Mouse (Mus musculus): Measurements from ENCODE around the gene Tbrg1.

The Tbrg1 gene

DNA sequence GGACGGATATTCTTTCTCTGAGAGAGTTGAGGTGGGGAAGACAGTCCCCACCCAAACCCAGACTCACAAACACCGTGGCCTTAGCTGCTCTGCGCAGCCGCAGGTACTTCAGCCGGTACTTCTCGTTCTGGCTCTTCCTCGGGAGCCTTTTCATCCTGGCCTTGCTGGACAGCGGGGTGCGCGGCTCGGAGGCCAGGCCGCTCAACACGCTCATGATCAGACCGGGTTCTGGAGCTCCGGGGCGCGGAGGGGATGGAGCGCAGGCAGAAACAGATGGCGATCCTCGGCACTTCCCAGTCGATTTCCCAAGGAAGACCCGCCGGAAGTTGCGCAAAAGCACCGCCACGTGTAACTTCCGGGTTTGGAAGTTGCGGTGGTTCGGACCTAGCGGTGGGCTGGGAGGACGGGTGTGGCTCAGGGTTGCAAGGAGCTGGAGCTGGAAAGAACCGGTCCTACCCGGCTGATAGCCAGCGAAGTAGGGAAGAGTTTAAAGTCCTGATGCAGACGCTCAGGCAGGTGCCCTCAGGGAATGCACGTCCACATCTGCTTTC lies at the start of gene Tbrg1:
Tbrg1 (minus strand) TSS at position 382 of the 551 bp plus-strand sequence.
- in situ Hi-C loops (cut with MboI; ENCODE audit: low sequenced_read_pairs): no loop called here

DNA sequence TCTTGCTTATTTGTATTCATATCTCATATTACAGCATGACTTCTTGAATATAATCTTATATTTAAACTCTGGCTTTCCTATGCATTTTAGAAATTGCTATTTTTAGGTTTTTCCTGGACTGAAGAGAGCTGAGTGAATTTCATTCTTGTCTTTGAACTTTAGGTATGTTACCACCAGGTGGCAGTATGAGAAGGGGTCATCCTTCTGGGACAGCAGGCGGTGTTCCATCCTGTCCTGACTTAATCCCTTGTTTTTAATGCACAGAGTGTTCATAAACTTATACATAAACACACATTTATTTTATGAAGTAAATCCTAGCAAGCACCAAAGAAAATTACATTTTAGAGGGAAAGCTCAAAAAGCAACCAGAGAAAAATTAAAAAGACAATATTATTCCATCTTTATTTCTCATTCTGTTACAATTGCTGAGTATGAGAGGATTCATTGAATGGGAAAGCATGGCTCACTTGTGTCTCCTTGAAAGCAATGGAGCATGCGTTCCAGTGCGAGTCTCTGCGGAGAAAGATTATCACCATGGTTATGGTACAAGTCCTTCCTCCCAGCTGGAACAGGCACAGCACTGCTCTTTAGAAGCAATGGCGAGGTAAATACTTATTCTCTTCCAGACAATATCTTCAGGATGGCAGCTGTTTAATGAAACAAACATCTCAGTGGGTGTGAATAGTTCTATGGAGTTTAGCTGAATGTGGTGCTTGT lies 33.0 kb upstream of the Tbrg1 start:
- in situ Hi-C loops (cut with MboI; ENCODE audit: low sequenced_read_pairs): loop anchor here (10.0 kb wide), 1 partner anchor 235 kb away; no protein-coding TSS in a partner anchor

DNA sequence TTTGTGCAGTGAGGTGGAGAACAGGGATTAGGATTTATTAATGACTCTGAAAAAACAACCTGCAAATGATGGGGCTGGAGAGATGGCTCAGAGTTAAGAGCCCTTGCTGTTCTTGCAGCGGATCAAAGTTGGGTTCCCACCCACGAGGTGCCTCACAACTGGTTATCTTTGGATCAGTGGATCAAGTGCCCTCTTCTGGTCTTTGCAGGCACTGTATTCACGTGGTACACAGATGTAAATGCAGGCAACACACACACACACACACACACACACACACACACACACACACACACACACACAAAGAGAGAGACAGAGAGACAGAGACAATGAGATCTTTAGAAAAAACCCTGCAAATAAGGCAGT lies 30.8 kb upstream of the Tbrg1 start:
- in situ Hi-C loops (cut with MboI; ENCODE audit: low sequenced_read_pairs): no loop called here

DNA sequence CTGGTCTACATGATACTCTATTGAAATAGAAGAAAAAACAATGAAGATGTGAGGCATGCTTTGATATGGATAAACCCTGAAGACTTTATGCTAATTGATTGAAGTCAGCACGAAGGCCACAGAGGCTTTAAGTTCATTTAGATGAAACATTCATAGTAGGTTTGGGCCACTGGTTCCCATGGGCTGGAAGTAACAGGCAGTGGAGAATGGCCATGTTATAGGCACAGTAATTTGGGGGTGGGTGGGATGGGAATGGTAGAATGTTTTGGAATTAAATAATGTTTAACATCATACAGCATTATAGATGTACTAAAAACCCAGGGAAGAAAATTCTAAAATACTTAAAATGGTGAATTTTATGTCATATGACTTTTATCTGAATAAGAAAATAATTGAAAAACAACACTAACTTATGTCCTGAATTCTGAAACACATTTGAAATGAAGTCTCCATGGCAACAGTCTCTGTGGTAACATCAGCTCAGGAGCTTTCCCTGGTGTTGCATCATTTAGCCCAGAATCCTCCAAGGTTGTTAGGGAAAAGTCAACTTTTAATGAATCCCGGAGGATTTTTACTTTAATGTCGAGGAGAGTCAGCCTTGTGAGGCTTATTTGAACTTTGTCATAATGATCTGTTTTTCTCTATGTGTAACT lies 30.3 kb upstream of the Tbrg1 start:
- in situ Hi-C loops (cut with MboI; ENCODE audit: low sequenced_read_pairs): no loop called here

DNA sequence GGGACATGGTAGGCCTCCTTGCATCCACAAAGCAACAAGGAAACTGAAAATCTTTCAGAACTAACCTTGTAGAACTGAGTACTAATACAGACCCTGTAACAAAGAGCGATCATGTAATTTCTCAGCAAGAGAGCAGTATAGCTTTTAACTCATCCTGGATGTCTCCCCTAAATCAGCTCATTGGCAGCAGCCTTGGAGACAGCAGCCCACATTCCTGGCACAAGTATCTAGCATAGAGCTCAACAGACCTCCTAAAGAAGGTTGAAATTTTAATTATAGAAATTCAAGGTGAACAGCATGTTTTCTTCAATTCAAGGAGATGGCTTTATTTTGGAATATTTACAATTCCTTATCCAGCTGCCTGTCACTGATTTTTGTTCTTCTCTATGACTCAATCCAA lies 24.0 kb upstream of the Tbrg1 start:
- in situ Hi-C loops (cut with MboI; ENCODE audit: low sequenced_read_pairs): no loop called here

DNA sequence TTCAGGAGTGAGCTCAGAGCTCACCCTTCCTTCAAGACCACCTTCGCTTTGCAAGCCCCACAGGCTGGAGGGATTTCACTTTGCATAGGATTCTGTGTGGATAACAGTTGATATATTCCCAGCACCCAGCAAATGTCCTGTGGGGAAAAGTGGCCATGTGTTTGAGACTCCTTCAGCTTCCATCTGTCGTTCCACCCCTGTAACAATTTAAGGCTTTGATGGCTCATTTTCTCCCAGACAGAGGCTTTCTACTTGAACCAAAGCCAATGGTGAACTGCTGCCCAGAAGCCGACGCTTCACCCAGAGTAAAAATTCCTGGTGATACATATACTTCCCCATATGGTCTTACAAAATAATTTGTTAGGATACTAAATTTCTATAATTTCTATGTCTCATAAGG lies 18.2 kb upstream of the Tbrg1 start:
- in situ Hi-C loops (cut with MboI; ENCODE audit: low sequenced_read_pairs): no loop called here

DNA sequence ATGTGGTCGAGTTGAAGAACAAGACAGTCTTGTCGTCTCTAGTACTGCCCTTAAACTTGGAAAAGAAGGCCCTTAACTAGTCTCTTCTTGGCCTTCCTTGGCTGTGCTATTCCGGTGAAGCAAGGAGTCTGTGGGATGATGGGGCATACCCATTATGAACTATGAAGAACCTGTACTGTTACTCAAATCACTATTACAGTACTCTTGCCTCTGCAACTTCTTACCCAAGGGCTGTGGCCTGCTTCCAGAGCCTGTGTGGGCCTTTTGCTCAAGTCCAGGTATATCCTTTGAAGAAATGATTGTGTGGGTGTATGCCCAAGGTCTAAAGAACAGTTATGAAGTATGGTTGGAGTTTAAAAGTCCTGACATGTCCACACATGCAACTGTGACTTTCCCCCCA lies 13.1 kb upstream of the Tbrg1 start:
- in situ Hi-C loops (cut with MboI; ENCODE audit: low sequenced_read_pairs): no loop called here

DNA sequence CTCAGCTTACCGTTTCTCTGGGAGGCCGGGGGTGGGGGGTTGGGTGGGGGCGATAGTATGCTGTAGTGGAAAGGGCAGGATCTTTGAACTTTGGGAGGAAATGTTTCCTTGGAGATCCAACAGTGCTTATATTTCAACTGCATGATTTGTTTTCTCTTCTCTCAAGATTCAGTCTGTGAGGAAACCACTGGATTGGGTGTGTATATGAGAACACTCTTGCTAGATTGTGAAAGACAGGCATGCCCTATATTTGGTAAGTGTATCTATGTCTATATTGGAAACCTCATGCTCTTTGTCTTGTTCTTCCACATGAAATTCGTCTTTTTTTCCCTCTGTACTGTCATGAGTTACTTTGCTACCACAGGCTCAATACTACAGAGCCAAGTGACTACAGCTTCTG lies 12.6 kb upstream of the Tbrg1 start:
- in situ Hi-C loops (cut with MboI; ENCODE audit: low sequenced_read_pairs): no loop called here

DNA sequence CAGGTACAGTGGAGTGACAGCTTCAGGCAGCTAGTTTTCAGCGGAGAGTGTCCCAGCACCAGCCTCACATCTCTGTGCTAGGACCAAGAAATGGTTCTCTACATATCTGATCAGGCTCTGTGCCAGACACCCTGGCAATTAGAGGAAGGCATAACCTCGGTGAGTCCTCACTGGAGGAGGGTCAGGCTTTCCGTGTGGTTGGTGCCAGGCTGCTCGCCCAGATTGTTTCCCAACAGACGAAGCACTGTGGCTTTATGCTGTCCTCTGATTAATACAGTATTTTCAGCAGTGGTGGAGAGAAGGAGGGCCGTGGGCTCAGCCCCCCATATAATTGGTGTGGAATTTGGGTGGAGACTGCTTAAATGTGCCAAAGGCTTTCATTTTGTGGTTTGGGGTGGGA lies 12.0 kb upstream of the Tbrg1 start, which contains the start of gene Panx3:
Panx3 (minus strand) TSS at position 121 of the 400 bp plus-strand sequence.
- in situ Hi-C loops (cut with MboI; ENCODE audit: low sequenced_read_pairs): no loop called here

DNA sequence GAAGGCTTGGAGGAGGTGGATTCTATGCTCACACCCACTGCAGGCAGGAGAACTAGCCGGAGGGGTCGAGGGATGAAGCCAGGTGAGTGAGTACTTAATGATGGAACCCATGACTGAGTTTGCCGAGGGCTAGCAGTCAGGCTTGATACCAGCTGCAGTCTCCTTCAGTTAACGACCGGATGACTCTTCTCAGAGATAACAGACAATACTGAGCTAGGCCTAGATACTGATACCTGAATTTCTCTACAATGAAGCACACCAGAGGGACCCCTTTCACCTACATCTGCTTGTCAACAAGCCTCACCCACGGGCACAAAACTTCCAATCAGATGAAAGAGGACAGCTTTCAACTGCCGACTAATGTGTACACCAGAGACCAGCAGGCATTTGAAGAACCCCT lies 8.9 kb upstream of the Tbrg1 start:
- in situ Hi-C loops (cut with MboI; ENCODE audit: low sequenced_read_pairs): no loop called here

DNA sequence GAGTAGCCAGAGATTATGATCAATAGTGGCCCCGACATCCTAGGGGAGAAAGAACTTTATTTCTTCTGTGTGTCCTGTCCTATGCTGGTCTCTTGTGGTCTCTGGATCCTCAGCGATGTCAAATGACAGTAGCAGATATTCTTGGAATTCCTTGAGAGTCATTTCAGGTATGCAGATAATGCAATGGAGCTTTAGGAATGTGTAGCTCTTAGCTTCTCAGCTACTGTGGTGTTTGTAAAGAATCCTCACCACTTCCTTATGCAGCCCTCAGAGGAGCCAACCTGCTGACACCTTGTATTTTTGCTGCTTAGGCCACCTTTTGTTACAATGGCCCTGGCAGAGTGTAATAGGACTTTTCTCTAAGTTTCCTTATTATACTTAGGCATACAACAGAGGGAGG lies 7.5 kb upstream of the Tbrg1 start:
- in situ Hi-C loops (cut with MboI; ENCODE audit: low sequenced_read_pairs): no loop called here

DNA sequence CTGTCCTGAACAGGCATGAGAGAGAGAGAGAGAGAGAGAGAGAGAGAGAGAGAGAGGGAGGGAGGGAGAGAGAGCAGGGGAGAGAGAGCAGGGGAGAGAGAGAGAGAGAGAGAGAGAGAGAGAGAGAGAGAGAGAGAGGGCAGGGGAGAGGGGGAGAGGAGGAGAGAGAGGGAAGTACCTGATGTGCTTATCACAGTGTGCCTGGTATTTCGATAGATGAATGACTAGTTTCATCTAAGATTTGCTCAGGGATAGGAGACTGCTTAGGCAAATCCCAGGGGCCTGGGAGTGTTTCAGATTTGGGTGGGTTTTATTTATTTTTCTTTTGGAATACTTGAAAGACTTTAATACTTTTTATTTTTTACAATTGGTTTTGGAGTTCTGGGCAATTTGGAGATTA lies 6.1 kb upstream of the Tbrg1 start:
- in situ Hi-C loops (cut with MboI; ENCODE audit: low sequenced_read_pairs): no loop called here

DNA sequence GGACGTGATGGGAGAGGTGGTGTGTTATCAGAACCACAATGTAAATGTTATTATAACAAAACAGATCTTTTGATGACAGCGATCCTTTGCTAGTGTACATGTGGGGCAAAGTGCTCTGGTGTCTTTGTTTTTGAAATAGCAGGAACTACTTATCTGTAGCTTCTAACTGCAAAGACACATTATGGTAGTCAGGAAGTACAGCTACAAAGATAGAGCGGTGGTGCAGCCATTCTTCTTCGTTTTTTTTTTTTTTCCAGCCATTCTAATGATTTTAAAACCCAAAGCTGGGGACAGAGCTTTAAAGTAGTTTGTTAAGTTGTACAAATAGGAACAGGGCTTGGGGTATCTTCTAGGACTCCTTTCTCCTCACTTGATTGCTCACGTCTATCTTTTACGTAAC lies 2.3 kb upstream of the Tbrg1 start:
- in situ Hi-C loops (cut with MboI; ENCODE audit: low sequenced_read_pairs): no loop called here

DNA sequence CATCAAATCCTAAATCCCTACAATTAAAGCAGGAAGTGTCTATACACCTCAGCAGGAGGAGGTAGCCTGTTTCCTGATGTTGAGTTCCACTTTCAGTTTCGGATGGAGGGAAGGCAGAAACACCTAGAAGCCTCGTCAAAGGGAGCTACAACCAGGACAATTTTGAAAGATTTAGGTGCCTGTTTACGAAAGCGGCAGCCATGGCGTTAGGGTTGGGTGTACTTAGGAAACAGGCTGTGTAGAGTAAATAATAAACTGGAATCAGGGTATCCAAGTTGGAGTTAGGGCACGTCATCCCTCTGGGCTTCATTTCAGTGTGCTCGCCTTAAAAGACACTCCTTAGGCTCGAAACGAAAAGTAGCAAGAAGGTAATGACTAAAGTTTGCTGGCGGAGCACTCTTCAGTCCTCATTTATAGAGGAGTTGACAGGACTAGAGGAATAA lies 652 bp downstream of the Tbrg1 start:
- in situ Hi-C loops (cut with MboI; ENCODE audit: low sequenced_read_pairs): no loop called here

DNA sequence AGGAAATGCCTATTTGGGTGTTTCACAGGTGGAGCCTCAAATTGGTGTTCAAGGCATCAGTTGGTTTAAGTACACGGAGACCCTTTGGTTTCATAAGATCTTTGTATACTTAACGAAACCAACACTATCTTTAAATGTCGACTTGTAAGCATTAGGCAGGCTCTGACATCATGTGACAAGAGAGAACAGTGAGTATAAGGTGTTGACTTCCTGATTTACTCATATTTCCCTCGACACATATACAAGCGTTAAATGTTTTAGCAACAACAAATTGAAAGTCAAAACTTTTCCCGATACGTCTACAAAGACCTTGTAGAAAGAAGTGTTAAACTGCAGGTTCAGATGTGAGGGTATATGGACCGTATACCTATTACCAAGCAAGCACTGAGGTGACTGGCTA lies 1.2 kb downstream of the Tbrg1 start:
- in situ Hi-C loops (cut with MboI; ENCODE audit: low sequenced_read_pairs): no loop called here

DNA sequence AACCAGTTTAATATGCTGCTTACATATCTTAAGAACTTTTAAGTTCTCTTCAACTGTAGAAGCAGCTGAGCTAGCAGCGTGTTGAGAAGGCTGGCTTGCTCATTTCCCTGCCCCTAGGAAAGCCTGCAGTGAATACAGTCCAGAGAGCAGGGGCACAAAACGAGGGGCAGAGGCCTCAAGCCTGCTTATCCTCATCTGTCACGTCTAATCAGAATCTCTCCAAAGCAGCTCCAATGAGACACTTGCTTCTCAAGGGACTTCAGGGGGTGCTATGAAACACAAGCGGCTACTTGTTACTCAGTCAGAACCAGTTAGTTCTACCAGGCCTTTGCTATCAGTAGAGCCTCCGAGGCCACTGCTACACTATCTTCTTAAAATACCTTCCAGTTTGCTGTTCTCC lies 3.3 kb downstream of the Tbrg1 start:
- in situ Hi-C loops (cut with MboI; ENCODE audit: low sequenced_read_pairs): no loop called here

DNA sequence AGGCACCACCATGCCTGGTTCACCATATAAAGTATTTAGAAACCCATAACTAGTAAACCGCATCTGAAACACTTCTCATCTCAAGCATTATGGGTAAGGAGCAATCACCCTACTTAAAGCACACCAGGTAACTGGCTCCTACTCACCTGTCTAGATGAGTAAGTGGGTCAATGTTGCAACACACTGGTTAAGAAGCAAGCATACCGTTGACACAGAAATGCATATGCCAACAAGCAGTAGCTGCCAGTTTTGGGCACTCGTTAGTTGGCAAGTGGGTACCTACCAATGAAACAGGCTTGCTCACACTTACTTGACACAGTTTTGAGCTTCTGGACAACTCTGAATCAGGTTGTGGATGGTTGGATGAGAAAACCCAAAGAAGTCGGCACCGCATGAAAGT lies 6.5 kb downstream of the Tbrg1 start:
- in situ Hi-C loops (cut with MboI; ENCODE audit: low sequenced_read_pairs): no loop called here

DNA sequence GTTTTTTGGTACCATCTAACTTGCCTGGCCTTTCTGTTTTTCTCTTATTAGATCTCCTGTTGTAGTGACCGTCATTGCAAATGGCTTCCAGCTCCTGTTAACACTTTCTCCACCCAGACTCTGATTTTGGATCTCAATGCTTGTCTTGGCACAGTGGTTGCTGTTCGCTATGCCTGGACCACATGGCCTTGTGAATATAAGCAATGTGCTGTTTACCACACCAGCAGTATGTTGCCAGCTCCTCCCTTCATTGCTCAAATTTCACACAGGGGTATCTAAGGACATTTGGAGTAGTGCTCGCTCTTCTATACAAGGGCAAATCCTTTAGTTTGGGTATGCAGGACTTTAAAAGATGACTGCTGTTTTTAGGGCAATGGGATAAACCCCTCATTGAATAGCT lies 10.9 kb downstream of the Tbrg1 start:
- in situ Hi-C loops (cut with MboI; ENCODE audit: low sequenced_read_pairs): no loop called here

DNA sequence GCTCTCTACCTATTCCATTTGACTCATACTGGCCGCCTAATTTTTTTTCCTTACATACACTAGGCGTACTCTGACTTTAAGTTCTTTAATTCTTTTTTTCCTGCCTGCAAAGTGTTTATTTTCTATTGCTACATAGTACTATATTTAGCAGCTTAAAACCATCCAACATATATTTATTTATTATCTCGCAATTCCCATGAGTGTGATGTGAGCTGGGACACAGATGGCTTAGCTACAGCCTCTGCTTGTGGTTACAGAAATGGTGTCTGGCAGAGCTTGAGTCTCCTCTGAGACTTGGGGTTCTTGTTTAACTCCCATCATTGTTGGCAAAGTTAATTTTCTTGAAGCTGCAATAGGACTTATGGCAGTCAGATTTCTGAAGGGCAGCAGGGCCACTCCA lies 18.4 kb downstream of the Tbrg1 start:
- in situ Hi-C loops (cut with MboI; ENCODE audit: low sequenced_read_pairs): no loop called here

DNA sequence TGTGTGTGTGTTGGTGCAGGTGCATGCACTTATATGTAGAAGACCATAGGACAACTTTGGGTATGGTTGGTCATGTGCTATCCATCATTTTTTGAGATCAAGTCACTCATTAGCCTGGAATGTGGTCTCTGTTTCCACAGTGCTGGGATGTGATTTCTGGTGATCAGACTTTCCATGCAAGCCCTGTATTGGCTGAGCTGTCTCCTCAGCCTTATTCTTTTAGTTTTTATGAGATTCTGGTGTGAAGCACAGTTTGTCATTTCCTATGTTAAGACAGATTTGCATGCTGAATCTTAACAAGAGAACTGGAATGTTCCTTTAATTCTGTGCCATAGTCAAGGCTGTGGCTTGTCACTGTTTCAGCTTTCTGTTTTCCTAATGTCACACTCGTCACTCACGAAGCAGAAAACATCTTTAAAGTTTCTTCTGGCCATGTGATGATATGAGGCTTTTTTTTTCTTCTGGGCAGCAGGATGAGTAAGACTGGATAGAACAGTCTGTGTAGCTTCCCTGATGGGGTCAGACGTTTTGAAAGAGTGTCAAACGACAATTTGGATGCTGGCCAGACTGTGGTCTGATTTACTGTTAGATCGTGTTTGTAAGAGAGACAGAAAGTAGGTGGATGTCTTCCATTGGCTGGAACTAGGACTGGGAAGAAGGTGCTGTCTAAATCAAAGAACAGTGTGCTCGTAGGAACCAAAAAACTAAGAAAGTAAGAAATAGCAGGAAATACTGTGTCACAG lies 20.1 kb downstream of the Tbrg1 start:
- in situ Hi-C loops (cut with MboI; ENCODE audit: low sequenced_read_pairs): no loop called here

DNA sequence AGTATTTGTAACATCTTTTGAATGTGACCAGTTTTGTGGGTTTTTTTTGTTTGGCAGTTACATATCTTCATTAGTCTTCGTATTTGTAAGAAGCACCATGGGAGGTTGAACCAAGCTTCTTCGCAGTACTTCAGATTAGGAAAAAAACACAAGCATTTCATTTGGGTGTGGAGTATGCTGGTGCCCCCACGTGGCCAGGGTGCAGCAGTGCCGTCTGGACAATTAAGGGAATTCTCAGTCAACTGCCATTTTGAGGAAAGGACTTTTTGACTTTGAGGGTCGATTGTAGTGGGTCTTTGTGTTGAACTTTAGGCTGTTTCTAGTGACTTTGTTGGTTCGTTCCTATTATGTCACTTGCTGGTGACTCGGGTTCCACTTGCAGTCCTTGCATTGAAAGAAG lies 20.8 kb downstream of the Tbrg1 start:
- in situ Hi-C loops (cut with MboI; ENCODE audit: low sequenced_read_pairs): no loop called here

DNA sequence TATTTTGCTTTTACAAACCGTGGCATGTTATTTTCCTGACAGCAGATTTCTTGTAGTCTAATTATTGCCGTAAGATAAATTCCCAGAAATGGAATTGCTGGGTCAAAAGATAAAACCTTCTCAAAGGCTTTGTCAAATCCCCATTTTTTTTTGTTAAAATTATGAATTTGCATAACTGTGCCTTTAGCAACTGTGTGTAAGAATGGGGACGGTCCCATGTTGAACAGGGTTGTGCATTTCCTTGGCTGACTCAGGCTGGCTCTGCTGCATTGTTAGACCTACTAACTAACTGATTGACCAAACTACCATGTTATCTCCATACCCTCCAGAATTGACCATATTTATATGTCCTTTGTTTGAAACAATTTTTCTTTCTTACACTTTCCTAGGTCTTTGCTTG lies 22.8 kb downstream of the Tbrg1 start:
- in situ Hi-C loops (cut with MboI; ENCODE audit: low sequenced_read_pairs): no loop called here
